Mouse (Mus musculus): ENCODE results near the gene Akr1b7.

The Akr1b7 gene

GRCm38 (mm10) chr6:34439006-34439405 lies 26.9 kb downstream of the Akr1b7 start:
- DNase-seq (ENCODE audit: low read depth, low spot score), result no peak

- DNase-seq (ENCODE audit: low read depth, low spot score), result no peak
Measured at GRCm38 (mm10) chr6:34441556-34442257, 29.6 kb downstream of the Akr1b7 start.

- no peak for DNase-seq (ENCODE audit: low read depth, low spot score)
Measured at GRCm38 (mm10) chr6:34443791-34444190, 31.7 kb downstream of the Akr1b7 start.

GRCm38 (mm10) chr6:34447961-34448360 lies 35.8 kb downstream of the Akr1b7 start:
- peak; percentile 79 for DNase-seq (ENCODE audit: low read depth, low spot score)

- no peak for DNase-seq (ENCODE audit: low read depth, low spot score)
Measured at GRCm38 (mm10) chr6:34448696-34449095, 36.6 kb downstream of the Akr1b7 start.

- DNase-seq (ENCODE audit: low read depth, low spot score), result no peak
Measured at GRCm38 (mm10) chr6:34452963-34453770, 41.0 kb downstream of the Akr1b7 start.

- no peak for DNase-seq (ENCODE audit: low read depth, low spot score)
Measured at GRCm38 (mm10) chr6:34459456-34459855, 47.3 kb downstream of the Akr1b7 start.

GRCm38 (mm10) chr6:34460651-34461050 lies 48.5 kb downstream of the Akr1b7 start:
- no peak for DNase-seq (ENCODE audit: low read depth, low spot score)

GRCm38 (mm10) chr6:34463582-34463981 lies 51.4 kb downstream of the Akr1b7 start:
- DNase-seq (ENCODE audit: low read depth, low spot score), result no peak

- no peak for DNase-seq (ENCODE audit: low read depth, low spot score)
Measured at GRCm38 (mm10) chr6:34471434-34472110, 59.4 kb downstream of the Akr1b7 start.
